Mouse (Mus musculus) lung, adult 18-20 months (tissue): Measurements from ENCODE around the gene Bag1.
A peak's percentile ranks its signal among the peaks of the same experiment; 100 is the strongest.

ENCODE experiments used
- DNase-seq, 2 experiments: peaks; one replicate each; pipeline ENCODE4 v3.0.0; 2022; ENCODE audit warnings: mixed read lengths in 2 of 2

The Bag1 gene

GRCm38 (mm10) chr4:40933694-40934093 lies 14.4 kb downstream of the Bag1 start:
- no peak for DNase-seq

GRCm38 (mm10) chr4:40929046-40929445 lies 19.0 kb downstream of the Bag1 start:
- no peak for DNase-seq

DNA sequence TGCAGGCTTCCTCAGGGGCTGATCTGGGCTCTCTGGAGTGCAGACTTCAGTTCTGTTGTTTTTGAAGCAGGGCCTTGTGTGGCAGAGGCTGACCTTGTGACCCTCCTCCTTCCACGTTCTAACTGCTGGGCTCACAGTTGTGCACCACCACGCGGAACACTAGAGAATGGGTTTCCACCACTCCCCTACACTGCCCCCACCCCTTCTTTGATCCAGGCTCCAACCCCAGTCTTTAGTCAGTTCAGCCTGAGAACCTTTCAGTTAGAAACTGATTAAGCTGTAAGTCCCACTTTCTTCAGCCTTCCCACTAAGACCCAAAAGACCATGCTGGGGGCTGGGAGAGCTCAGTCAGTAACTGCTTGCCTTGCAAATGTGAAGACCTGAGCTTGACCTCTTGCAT lies 22.5 kb downstream of the Bag1 start:
- no peak for DNase-seq

DNA sequence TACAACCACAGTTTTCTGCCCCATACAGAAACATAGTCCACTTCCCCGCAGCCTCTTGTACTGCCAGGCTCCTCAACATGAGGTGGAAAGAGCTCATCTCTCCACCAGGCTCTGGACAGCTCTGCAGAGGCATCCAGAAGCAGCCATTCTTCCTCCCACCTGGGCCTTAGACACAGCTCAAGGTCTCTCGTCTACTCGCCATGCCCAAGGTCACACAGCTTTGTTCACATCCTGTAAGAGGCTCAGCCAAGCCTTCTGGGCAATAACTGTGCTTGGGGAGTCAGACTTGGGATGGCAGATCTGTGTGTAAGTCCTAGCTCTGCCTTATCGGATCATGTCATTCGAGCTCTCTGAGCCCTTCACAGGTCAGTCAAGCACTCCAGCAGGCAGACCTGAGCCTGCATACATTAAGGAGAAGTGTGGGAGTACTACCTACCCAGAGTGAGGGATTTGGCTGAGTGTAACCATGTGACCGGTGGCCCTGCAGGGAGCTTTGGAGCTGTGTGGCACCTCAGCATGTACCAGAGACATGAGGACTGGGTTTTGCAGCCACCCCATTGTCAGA lies 24.9 kb downstream of the Bag1 start:
- DNase-seq = no peak

- DNase-seq = peak; percentile 20 to 22
Observed at GRCm38 (mm10) chr4:40921288-40921687, 26.8 kb downstream of the Bag1 start.

- no peak for DNase-seq
Observed at GRCm38 (mm10) chr4:40920576-40920975, 27.5 kb downstream of the Bag1 start.

DNA sequence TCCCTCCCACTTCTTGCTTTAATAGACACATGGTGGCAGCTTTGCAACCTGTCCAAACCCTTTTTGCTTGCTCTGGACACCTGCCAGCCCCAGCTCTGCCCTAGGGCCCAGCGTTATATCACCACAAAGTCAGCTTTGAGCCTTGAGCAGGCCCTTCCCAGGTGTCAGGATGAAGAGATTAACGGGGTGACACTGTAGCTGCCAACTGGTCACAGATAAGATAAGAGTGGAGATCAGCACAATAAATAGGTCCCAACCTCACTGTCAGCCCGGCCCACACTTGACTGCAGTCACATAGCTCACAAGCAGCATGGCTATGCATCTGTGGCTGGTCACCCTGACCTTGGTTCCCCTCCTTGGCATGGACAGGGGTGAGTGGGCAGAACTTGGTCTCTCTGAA lies 28.3 kb downstream of the Bag1 start, which contains the start of gene Spink4:
Gene Spink4, plus strand, starts transcription at position 268 of the 400 bp plus-strand sequence.
- DNase-seq = peak; percentile 27 to 36

DNA sequence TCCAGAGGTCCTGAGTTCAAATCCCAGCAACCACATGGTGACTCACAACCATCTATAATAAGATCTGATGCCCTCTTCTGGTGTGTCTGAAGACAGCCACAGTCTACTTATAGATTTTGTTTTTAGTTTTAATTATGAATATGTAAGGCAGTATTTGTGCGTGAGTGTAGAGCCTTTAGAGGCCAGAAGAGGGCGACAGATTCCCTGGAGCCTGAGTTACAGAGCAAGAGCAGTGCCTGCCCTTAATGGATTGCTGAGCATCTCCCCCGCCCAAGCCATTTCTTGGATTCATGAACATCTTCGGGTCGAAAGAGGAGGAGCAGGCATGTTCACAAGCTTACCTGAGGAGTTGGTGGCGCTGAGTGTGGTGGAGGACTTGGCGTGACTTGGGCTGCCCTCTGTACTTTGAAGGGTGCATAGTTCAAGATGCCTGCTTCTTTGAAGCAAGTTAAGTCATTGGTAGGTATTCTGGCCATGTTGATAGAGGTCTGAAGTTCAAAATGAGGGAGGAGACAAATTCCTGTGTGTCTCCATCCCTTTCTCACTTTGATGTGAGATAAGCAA lies 31.4 kb downstream of the Bag1 start:
- DNase-seq = no peak

DNA sequence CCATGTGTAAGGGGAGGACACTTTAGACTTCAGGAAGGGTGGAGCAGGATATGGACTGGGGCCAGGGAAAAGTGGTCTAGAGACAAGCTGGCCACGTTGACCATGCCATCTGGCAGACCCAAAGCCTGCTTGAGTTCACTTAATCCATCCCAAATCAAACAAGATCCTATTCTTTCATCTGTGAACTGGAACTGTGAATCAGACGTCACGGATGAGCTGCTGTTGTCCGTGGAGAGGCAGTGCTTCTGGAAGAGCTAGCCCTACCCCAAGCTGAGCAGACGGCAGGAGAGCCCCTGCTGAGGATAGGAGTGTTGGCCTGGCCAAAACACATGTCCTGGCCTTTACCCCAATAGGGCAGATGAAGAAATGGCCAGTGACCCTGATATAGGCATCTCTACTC lies 32.1 kb downstream of the Bag1 start:
- no peak for DNase-seq

DNA sequence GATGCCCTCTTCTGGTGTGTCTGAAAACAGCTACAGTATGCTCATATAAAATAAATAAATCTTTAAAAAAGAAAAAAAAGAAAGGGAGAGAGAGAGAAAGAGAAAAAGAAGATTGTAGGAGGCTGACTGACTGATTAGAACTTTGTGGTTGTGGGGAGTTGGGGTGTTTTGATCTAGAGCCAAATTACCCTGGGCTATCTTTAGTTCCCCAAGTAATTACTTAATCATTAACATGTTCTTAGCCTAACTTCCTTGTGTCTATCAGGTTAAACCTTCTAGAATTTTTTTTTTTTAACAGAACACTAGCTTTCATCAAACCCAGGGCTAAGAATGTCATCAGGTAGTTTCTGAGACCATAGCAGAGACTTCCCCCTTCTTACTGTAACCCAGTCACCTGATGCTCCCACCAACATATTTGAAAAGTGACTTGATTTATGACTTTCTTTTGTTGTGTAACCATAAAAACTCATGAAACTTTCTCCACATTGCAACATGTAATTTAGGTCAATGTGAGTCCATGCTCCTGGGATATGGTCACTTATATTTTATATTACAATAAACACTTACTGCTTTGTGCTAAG lies 33.7 kb downstream of the Bag1 start:
- DNase-seq = no peak

DNA sequence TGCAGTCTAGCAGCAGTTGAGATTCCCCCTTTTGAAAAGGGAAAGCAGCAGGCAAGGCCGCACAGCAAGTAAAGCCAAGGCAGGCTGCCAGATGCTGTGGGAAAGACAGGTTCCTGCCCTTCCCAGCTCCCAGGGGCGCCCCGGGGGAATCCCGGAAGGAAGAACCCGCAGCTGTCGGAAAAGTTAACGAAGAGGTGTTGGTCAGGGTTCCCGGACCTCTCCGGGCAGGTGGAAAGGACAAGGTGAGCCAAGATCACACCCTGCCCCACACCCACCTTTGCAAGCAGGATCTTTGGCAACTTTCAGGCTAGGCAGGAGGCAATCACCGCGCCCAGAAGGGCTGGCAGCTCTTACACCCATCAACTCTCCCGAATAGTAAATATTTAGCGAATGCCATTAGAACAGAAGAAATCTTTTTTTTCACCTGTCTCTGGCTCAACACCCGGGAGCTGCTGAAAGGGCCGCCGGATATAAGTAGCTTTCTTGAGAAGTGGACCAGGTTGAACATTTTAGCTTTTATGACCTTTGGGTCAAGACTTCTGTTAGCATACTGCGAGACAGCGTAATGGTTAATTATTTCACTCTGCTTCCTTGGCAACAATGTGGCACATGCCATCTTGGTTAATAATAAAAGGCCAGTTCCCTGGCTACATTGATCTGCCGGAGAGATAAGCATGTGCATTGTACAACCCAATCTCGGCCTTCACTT lies 39.7 kb downstream of the Bag1 start:
- peak; percentile 77 to 88 for DNase-seq

- no peak for DNase-seq
Observed at GRCm38 (mm10) chr4:40906298-40906697, 41.8 kb downstream of the Bag1 start.

DNA sequence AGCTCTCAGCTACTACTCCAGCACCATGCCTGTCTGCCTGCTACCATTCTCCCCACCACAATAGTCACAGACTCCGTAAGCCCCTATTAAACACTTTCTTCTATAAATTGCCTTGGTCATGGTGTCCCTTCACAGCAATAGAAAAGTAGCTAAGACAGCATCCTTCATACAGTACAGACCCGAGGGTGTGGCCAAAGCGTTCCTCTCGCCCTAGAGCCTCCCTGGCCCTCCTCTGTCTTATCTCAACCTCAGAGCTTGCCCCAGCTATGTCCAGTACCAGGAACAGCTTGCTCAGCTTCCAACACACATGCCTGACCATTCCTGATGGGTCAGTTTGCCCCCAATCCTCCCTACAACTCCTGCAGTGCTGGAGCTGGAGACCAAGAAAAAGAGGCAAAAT lies 47.5 kb downstream of the Bag1 start:
- DNase-seq = no peak

GRCm38 (mm10) chr4:40900071-40900470 lies 48.0 kb downstream of the Bag1 start:
- no peak for DNase-seq

DNA sequence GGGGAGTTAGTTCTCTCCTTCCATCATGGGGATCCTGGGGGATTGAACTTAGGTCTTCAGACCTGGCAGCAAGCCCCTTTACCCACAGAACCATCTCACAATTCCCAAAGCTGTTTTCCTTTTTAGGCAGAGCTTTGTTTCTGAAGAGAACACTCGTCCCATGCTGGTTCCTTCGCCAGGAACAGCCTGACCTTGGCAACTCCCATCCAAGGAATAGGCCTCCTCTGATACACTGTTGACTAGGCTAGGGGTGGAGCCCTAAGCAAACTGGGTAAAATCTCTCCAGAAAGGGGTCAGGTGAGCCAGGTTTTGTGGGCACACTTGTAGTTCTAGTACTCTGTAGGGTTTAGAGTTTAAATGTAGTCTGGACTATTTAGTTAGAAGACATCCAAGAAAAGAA lies 48.8 kb downstream of the Bag1 start:
- no peak for DNase-seq

DNA sequence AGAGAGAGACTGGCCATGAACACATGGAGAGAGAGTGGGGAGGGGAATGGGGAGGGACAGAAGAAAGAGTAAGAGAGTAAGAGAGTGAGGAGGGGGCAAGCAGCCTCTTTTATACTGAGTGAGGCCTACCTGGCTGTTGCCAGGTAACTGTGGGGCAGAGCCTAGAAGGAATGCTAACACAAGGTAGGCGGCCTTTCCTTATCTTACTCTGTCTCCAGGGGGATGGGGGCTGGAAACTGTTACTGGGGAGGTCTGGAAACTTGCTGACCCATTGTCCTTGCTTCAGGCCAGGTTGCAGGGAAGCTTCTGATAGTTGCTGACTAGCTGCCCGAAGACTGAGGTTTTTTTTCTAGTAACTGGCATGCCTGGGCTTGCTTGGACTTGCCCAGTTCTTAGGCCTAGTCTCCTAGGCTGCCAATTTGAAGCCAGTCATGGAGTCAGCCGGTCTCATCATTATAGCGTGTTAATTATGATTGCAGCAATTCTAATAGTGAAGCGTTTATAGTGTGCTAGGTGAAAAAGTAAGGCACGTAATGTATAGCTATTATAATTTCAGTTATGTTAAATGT lies 49.5 kb downstream of the Bag1 start:
- DNase-seq = peak in 1 of 2 experiments; percentile 57

- DNase-seq = no peak
Observed at GRCm38 (mm10) chr4:40895646-40896045, 52.4 kb downstream of the Bag1 start.

GRCm38 (mm10) chr4:40895118-40895517 lies 53.0 kb downstream of the Bag1 start:
- DNase-seq = no peak

DNA sequence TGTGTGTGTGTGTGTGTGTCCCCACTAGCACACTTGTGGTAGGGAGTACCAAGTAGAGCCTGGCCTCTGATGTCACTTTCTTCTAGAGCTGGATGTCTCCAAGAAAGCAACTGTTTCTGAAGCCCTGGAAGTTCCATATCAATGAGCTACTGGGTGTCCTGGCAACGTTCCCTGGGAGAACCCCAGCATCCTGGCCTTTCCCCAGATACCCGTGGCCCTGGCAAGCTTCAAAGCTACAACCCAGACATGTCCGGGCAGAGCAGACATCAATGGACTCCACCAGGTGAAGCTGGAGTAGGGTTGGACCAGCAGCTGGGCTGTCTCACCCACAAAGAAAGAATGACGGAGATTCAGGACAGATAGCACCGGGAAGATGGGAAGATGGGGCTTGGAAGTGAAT lies 56.9 kb downstream of the Bag1 start:
- DNase-seq = no peak

DNA sequence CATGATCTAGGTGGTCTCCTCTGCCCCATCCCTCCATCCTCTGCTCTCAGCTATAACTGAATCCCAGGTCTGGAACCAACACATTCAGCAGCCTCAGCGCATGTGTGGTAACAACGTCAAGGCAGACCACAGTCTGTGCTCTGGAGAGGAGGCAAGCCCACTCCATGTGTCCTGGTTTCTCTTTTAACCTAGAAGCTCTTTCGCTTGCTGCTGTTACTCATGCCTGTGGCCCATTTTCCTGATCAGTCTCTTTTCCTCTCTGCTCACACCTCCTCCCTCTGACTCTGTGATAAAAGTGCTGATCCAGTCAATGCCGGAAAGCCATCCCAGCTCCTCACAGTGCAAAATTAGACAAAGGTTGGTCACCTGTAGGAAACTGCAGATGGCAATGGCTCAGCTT lies 58.1 kb downstream of the Bag1 start:
- DNase-seq = no peak

GRCm38 (mm10) chr4:40889252-40889651 lies 58.8 kb downstream of the Bag1 start:
- DNase-seq = peak in 1 of 2 experiments; percentile 37

GRCm38 (mm10) chr4:40888839-40889238 lies 59.3 kb downstream of the Bag1 start:
- no peak for DNase-seq
